Mouse (Mus musculus) cerebellum, postnatal 36 days (tissue): ENCODE data around the gene Abcf3.

ENCODE experiments used
- DNase-seq, 2 experiments: peaks; one replicate each; pipeline ENCODE4 v3.0.0; 2021 to 2022; ENCODE audit warnings: mixed read lengths in 2 of 2

The Abcf3 gene

GRCm38 (mm10) chr16:20545696-20546095, 2.7 kb upstream of the Abcf3 start:
- no peak for DNase-seq

GRCm38 (mm10) chr16:20547423-20547822, 954 bp upstream of the Abcf3 start:
- DNase-seq, result no peak

- DNase-seq, result no peak
Measured at GRCm38 (mm10) chr16:20549161-20549560, 784 bp downstream of the Abcf3 start.

- DNase-seq, result no peak
Measured at GRCm38 (mm10) chr16:20551691-20552090, 3.3 kb downstream of the Abcf3 start.

- DNase-seq, result no peak
Measured at GRCm38 (mm10) chr16:20552594-20552993, 4.2 kb downstream of the Abcf3 start.

- no peak for DNase-seq
Measured at GRCm38 (mm10) chr16:20555000-20555399, 6.6 kb downstream of the Abcf3 start.

- no peak for DNase-seq
Measured at GRCm38 (mm10) chr16:20557381-20557780, 9.0 kb downstream of the Abcf3 start.

- no peak for DNase-seq
Measured at GRCm38 (mm10) chr16:20565075-20565474, 16.7 kb downstream of the Abcf3 start.

GRCm38 (mm10) chr16:20589366-20589938, 41.1 kb downstream of the Abcf3 start, which contains the start of gene Vwa5b2:
TSS of gene Vwa5b2 (plus strand) at chr16:20589471.
- DNase-seq, result peak in 1 of 2 experiments; percentile 28

- peak; percentile 43 to 61 for DNase-seq
Measured at GRCm38 (mm10) chr16:20589939-20590679, 41.7 kb downstream of the Abcf3 start.

- no peak for DNase-seq
Measured at GRCm38 (mm10) chr16:20590680-20591038, 42.3 kb downstream of the Abcf3 start.

- DNase-seq, result no peak
Measured at GRCm38 (mm10) chr16:20591076-20591705, 42.8 kb downstream of the Abcf3 start.

GRCm38 (mm10) chr16:20595060-20595673, 46.8 kb downstream of the Abcf3 start:
- DNase-seq, result no peak

- DNase-seq, result no peak
Measured at GRCm38 (mm10) chr16:20595737-20596136, 47.4 kb downstream of the Abcf3 start.

GRCm38 (mm10) chr16:20596687-20597441, 48.5 kb downstream of the Abcf3 start:
- no peak for DNase-seq

GRCm38 (mm10) chr16:20600511-20600910, 52.1 kb downstream of the Abcf3 start:
- no peak for DNase-seq

GRCm38 (mm10) chr16:20604705-20605104, 56.3 kb downstream of the Abcf3 start:
- no peak for DNase-seq

- peak; percentile 72 to 83 for DNase-seq
Measured at GRCm38 (mm10) chr16:20610501-20611356, 62.4 kb downstream of the Abcf3 start.
